Mouse (Mus musculus) liver, embryonic 14.5 days (tissue): ENCODE measurements around the gene Rbm15.

Experiments used
- CTCF ChIP-seq: IDR thresholded peaks from 2 replicates; pipeline ENCODE4 v1.5.1; 2016; ENCODE audit warnings: antibody characterized with exemption, low read depth, control low read depth
- EP300 ChIP-seq: IDR thresholded peaks from 2 replicates; pipeline ENCODE4 v1.6.1; 2016; ENCODE audit warnings: antibody characterized with exemption, low read depth

GRCm38 (mm10) chr3:107287346-107287745, 46.1 kb downstream of the Rbm15 start:
- TF ChIP-seq CTCF (no peak), EP300 (no peak)
